Comparison of ENCODE assay signal across 23 mouse cellular contexts in genomic region chr8:11401183-11401582, GRCm38 (mm10).
DNase-seq lines count a peak whose midpoint lies in the region; ATAC-seq lines count a peak whose summit lies in the region.
"Had no signal": no experiment of that assay in that cellular context is flagged by ENCODE, and none has a peak within 500 bp of the region (broad histone marks: within the 10 kb centered on the region; RNA-seq: fewer than 3 reads in every experiment).

No protein-coding gene starts in this region.

- H3K4me3 ChIP-seq in embryonic facial prominence, embryonic 14.5 days (ENCODE audit: low read depth, low read length), result no peak overlapping the region
- H3K4me3 ChIP-seq in embryonic facial prominence, embryonic 10.5 days, result no peak overlapping the region
- no peak overlapping the region for H3K4me3 ChIP-seq in kidney, embryonic 15.5 days (replicated peaks)
- no peak overlapping the region for H3K4me3 ChIP-seq in lung, embryonic 16.5 days (ENCODE audit: low read length)
- H3K4me3 ChIP-seq in stomach, embryonic 16.5 days (replicated peaks; ENCODE audit: low read length), result no peak overlapping the region
- H3K4me3 ChIP-seq in hindbrain, embryonic 13.5 days, result no peak overlapping the region
- H3K4me3 ChIP-seq: embryonic facial prominence, embryonic 12.5 days; forebrain, embryonic 15.5 days; hindbrain, embryonic 15.5 days; limb, embryonic 15.5 days; midbrain, embryonic 13.5 days; neural tube, embryonic 13.5 days had no signal

- ATAC-seq in embryonic facial prominence, embryonic 14.5 days (ENCODE audit: low read depth), result no peak
- no peak for ATAC-seq in kidney, embryonic 15.5 days (replicated peaks; ENCODE audit: low FRiP score)
- ATAC-seq in lung, embryonic 16.5 days (ENCODE audit: low read depth), result no peak
- no peak for ATAC-seq in stomach, embryonic 16.5 days (ENCODE audit: insufficient read depth, low FRiP score)
- no peak for ATAC-seq in hindbrain, embryonic 13.5 days (ENCODE audit: low FRiP score)
- ATAC-seq: CD4-positive, CD25-positive, alpha-beta regulatory T cell, adult 4 months; forebrain, embryonic 15.5 days; midbrain, embryonic 13.5 days had no signal

- no peak overlapping the region for H3K4me2 ChIP-seq in embryonic facial prominence, embryonic 14.5 days (ENCODE audit: low read depth, low read length)
- no peak overlapping the region for H3K4me2 ChIP-seq in kidney, embryonic 15.5 days
- no peak overlapping the region for H3K4me2 ChIP-seq in lung, embryonic 16.5 days (ENCODE audit: low read depth, low read length)
- H3K4me2 ChIP-seq in stomach, embryonic 16.5 days (ENCODE audit: low read depth, low read length), result no peak overlapping the region
- no peak overlapping the region for H3K4me2 ChIP-seq in hindbrain, embryonic 13.5 days
- H3K4me2 ChIP-seq: embryonic facial prominence, embryonic 12.5 days; forebrain, embryonic 15.5 days; hindbrain, embryonic 15.5 days; limb, embryonic 15.5 days; midbrain, embryonic 13.5 days; neural tube, embryonic 13.5 days had no signal

- no peak for DNase-seq in embryonic facial prominence, embryonic 14.5 days (ENCODE audit: low spot score)
- DNase-seq in embryonic facial prominence, embryonic 10.5 days (ENCODE audit: low spot score), result no peak
- DNase-seq in kidney, adult 11 months, result no peak
- DNase-seq in lung, postnatal 4 days, result no peak
- DNase-seq: adrenal gland, adult 8-10 months; cerebellum, adult 9-11 months; gastrocnemius, postnatal 14 days; kidney, adult 9 months; layer of hippocampus, postnatal 36 days; right cerebral cortex, adult 18-20 months; thymus, postnatal 4 days had no signal

- no peaks in the 10 kb centered on the region for H3K9me3 ChIP-seq in embryonic facial prominence, embryonic 14.5 days (ENCODE audit: control insufficient read depth, low read length)
- no peaks in the 10 kb centered on the region for H3K9me3 ChIP-seq in embryonic facial prominence, embryonic 10.5 days
- no peaks in the 10 kb centered on the region for H3K9me3 ChIP-seq in kidney, embryonic 15.5 days (replicated peaks)
- no peaks in the 10 kb centered on the region for H3K9me3 ChIP-seq in lung, embryonic 16.5 days (ENCODE audit: control insufficient read depth, low read length)
- H3K9me3 ChIP-seq in stomach, embryonic 16.5 days (replicated peaks; ENCODE audit: control insufficient read depth, low read length), result no peaks in the 10 kb centered on the region
- H3K9me3 ChIP-seq in hindbrain, embryonic 13.5 days, result no peaks in the 10 kb centered on the region
- H3K9me3 ChIP-seq: embryonic facial prominence, embryonic 12.5 days; forebrain, embryonic 15.5 days; hindbrain, embryonic 15.5 days; limb, embryonic 15.5 days; midbrain, embryonic 13.5 days; neural tube, embryonic 13.5 days had no signal

- peaks cover 12% of the 10 kb centered on the region for H3K4me1 ChIP-seq in embryonic facial prominence, embryonic 14.5 days (ENCODE audit: control insufficient read depth, insufficient read depth, low read length)
- peaks cover 45% of the 10 kb centered on the region for H3K4me1 ChIP-seq in embryonic facial prominence, embryonic 10.5 days
- H3K4me1 ChIP-seq in kidney, embryonic 15.5 days, result peaks cover 50% of the 10 kb centered on the region
- peaks cover 41% of the 10 kb centered on the region for H3K4me1 ChIP-seq in lung, embryonic 16.5 days (replicated peaks; ENCODE audit: control insufficient read depth, insufficient read depth, low read length)
- H3K4me1 ChIP-seq in stomach, embryonic 16.5 days (ENCODE audit: control insufficient read depth, insufficient read depth, low read length), result peaks cover 30% of the 10 kb centered on the region
- H3K4me1 ChIP-seq in hindbrain, embryonic 13.5 days (replicated peaks), result peaks cover 13% of the 10 kb centered on the region

- H3K27ac ChIP-seq in embryonic facial prominence, embryonic 14.5 days (replicated peaks; ENCODE audit: low read depth, low read length), result peak overlapping the region; percentile 75; the same call in 1 of the 2 replicates
- no peak overlapping the region for H3K27ac ChIP-seq in embryonic facial prominence, embryonic 10.5 days (replicated peaks)
- H3K27ac ChIP-seq in kidney, embryonic 15.5 days, result peak overlapping the region; percentile 74
- peak overlapping the region; percentile 89; the same call in 1 of the 2 replicates for H3K27ac ChIP-seq in lung, embryonic 16.5 days (ENCODE audit: low read length)
- peak overlapping the region; percentile 87; the same call in 1 of the 2 replicates for H3K27ac ChIP-seq in stomach, embryonic 16.5 days (ENCODE audit: low read length)
- H3K27ac ChIP-seq in hindbrain, embryonic 13.5 days, result no peak overlapping the region
- H3K27ac ChIP-seq: forebrain, embryonic 15.5 days; hindbrain, embryonic 15.5 days; midbrain, embryonic 13.5 days had no signal

- no peaks in the 10 kb centered on the region for H3K27me3 ChIP-seq in embryonic facial prominence, embryonic 14.5 days (replicated peaks; ENCODE audit: control insufficient read depth, insufficient read depth, low read length)
- H3K27me3 ChIP-seq in embryonic facial prominence, embryonic 10.5 days (replicated peaks; ENCODE audit: low read depth, poor library complexity, severe bottlenecking), result no peaks in the 10 kb centered on the region
- no peaks in the 10 kb centered on the region for H3K27me3 ChIP-seq in kidney, embryonic 15.5 days
- H3K27me3 ChIP-seq in lung, embryonic 16.5 days (ENCODE audit: control insufficient read depth, insufficient read depth, low read depth, low read length), result no peaks in the 10 kb centered on the region
- no peaks in the 10 kb centered on the region for H3K27me3 ChIP-seq in stomach, embryonic 16.5 days (ENCODE audit: control insufficient read depth, insufficient read depth, low read length)
- no peaks in the 10 kb centered on the region for H3K27me3 ChIP-seq in hindbrain, embryonic 13.5 days
- H3K27me3 ChIP-seq: embryonic facial prominence, embryonic 12.5 days; forebrain, embryonic 15.5 days; hindbrain, embryonic 15.5 days; limb, embryonic 15.5 days; midbrain, embryonic 13.5 days; neural tube, embryonic 13.5 days; Patski had no signal

- 92% methylated on average over 5 of the region's 5 CpGs for WGBS in embryonic facial prominence, embryonic 14.5 days
- WGBS in embryonic facial prominence, embryonic 10.5 days, result 93% methylated on average over 5 of the region's 5 CpGs
- WGBS in kidney, embryonic 15.5 days, result 96% methylated on average over 5 of the region's 5 CpGs
- WGBS in lung, embryonic 16.5 days, result 95% methylated on average over 5 of the region's 5 CpGs
- 93% methylated on average over 5 of the region's 5 CpGs for WGBS in stomach, embryonic 16.5 days
- WGBS in hindbrain, embryonic 13.5 days, result 94% methylated on average over 5 of the region's 5 CpGs

- H3K36me3 ChIP-seq in embryonic facial prominence, embryonic 14.5 days (ENCODE audit: control insufficient read depth, insufficient read depth, low read length), result 0 out of 2 replicates have a peak, but pooled peaks cover 21% of the 10 kb centered on the region
- peaks cover 66% of the 10 kb centered on the region for H3K36me3 ChIP-seq in embryonic facial prominence, embryonic 10.5 days (replicated peaks)
- H3K36me3 ChIP-seq in kidney, embryonic 15.5 days, result peaks cover 64% of the 10 kb centered on the region
- peaks cover 17% of the 10 kb centered on the region for H3K36me3 ChIP-seq in lung, embryonic 16.5 days (ENCODE audit: control insufficient read depth, insufficient read depth, low read length)
- H3K36me3 ChIP-seq in stomach, embryonic 16.5 days (ENCODE audit: control insufficient read depth, insufficient read depth, low read length), result no peaks in the 10 kb centered on the region
- no peaks in the 10 kb centered on the region for H3K36me3 ChIP-seq in hindbrain, embryonic 13.5 days
- H3K36me3 ChIP-seq: forebrain, embryonic 15.5 days; hindbrain, embryonic 15.5 days; midbrain, embryonic 13.5 days; neural tube, embryonic 13.5 days had no signal

- H3K9ac ChIP-seq in embryonic facial prominence, embryonic 14.5 days (ENCODE audit: low read depth, low read length), result no peak overlapping the region
- no peak overlapping the region for H3K9ac ChIP-seq in kidney, embryonic 15.5 days
- no peak overlapping the region for H3K9ac ChIP-seq in lung, embryonic 16.5 days (ENCODE audit: low read length)
- H3K9ac ChIP-seq in stomach, embryonic 16.5 days (ENCODE audit: low read length), result peak overlapping the region; percentile 6; the same call in 1 of the 2 replicates
- no peak overlapping the region for H3K9ac ChIP-seq in hindbrain, embryonic 13.5 days
- H3K9ac ChIP-seq: embryonic facial prominence, embryonic 12.5 days; forebrain, embryonic 15.5 days; hindbrain, embryonic 15.5 days; limb, embryonic 15.5 days; midbrain, embryonic 13.5 days; neural tube, embryonic 13.5 days had no signal

Comparison
In these comparisons a context has a peak if more than half of its experiments do, and no peak if none do; other contexts are left out.
1. H3K27ac ChIP-seq: peak in embryonic facial prominence, embryonic 14.5 days (single experiment), kidney, embryonic 15.5 days (single experiment), lung, embryonic 16.5 days (single experiment) and stomach, embryonic 16.5 days (single experiment); none in embryonic facial prominence, embryonic 10.5 days (single experiment) and hindbrain, embryonic 13.5 days (single experiment).